Mouse (Mus musculus): Measurements from ENCODE around the gene Gm10477.
"Not testable (repeated sequence)": the region's sequence is repeated elsewhere in the genome, so short reads cannot be mapped to it uniquely, and the experiment has no call there.

- TF ChIP-seq POLR2A (IDR thresholded peaks at IDR 0.05; ENCODE audit: borderline replicate concordance, control insufficient read depth, low read depth, low read length); CTCF (IDR thresholded peaks at IDR 0.05; ENCODE audit: control insufficient read depth, insufficient read depth, low read length): not testable (repeated sequence)
Measured at GRCm38 (mm10) chrX:56524442-56524841, at the start of gene Gm10477.

Data from bone marrow, adult 2 months (tissue).